Mouse (Mus musculus): ENCODE data around the gene Tfe3.
"Not testable (repeated sequence)": the region's sequence is repeated elsewhere in the genome, so short reads cannot be mapped to it uniquely, and the experiment has no call there.

Gene Tfe3

GRCm38 (mm10) chrX:7753627-7754026 is 8.7 kb upstream of the Tfe3 start:
- DNase-seq: not testable (repeated sequence)

- no peak for DNase-seq
Measured at GRCm38 (mm10) chrX:7762921-7763197, 499 bp downstream of the Tfe3 start.

- DNase-seq: peak; percentile 42
Measured at GRCm38 (mm10) chrX:7763631-7764393, 1.5 kb downstream of the Tfe3 start.

GRCm38 (mm10) chrX:7764657-7765280 is 2.4 kb downstream of the Tfe3 start:
- no peak for DNase-seq

- no peak for DNase-seq
Measured at GRCm38 (mm10) chrX:7765281-7765670, 2.9 kb downstream of the Tfe3 start.

GRCm38 (mm10) chrX:7765764-7766163 is 3.4 kb downstream of the Tfe3 start:
- peak; percentile 59 for DNase-seq

- DNase-seq: no peak
Measured at GRCm38 (mm10) chrX:7769302-7770017, 7.1 kb downstream of the Tfe3 start.

- no peak for DNase-seq
Measured at GRCm38 (mm10) chrX:7772766-7773165, 10.4 kb downstream of the Tfe3 start.

GRCm38 (mm10) chrX:7775501-7776205 is 13.3 kb downstream of the Tfe3 start:
- no peak for DNase-seq

GRCm38 (mm10) chrX:7776329-7777082 is 14.1 kb downstream of the Tfe3 start:
- peak; percentile 50 for DNase-seq

GRCm38 (mm10) chrX:7778450-7779244 is 16.3 kb downstream of the Tfe3 start:
- DNase-seq: no peak

GRCm38 (mm10) chrX:7779294-7779693 is 16.9 kb downstream of the Tfe3 start:
- no peak for DNase-seq

- DNase-seq: no peak
Measured at GRCm38 (mm10) chrX:7782603-7783092, 20.3 kb downstream of the Tfe3 start.

- peak; percentile 89 for DNase-seq
Measured at GRCm38 (mm10) chrX:7789542-7790136, 27.3 kb downstream of the Tfe3 start, which contains the start of gene Gripap1. Gene Gripap1, plus strand, starts transcription at chrX:7789765.

- no peak for DNase-seq
Measured at GRCm38 (mm10) chrX:7790309-7790708, 27.9 kb downstream of the Tfe3 start.

- peak; percentile 26 for DNase-seq
Measured at GRCm38 (mm10) chrX:7793361-7793760, 31.0 kb downstream of the Tfe3 start.

GRCm38 (mm10) chrX:7795016-7795415 is 32.7 kb downstream of the Tfe3 start:
- peak; percentile 48 for DNase-seq

- no peak for DNase-seq
Measured at GRCm38 (mm10) chrX:7797327-7797726, 35.0 kb downstream of the Tfe3 start.

GRCm38 (mm10) chrX:7802157-7802556 is 39.8 kb downstream of the Tfe3 start:
- DNase-seq: not testable (repeated sequence)

- DNase-seq: peak; percentile 10
Measured at GRCm38 (mm10) chrX:7815016-7815415, 52.7 kb downstream of the Tfe3 start.

Data from embryo, embryonic 11 days (tissue).